Mouse (Mus musculus) myocyte (in vitro differentiated cells): ENCODE results near the gene Cdk5rap2.

Source experiments
- CEBPB ChIP-seq: IDR thresholded peaks from 2 replicates; pipeline ENCODE4 v1.6.1; 2011; ENCODE audit warnings: mild to moderate bottlenecking, moderate library complexity; ENCODE audit not compliant: poor library complexity, insufficient read depth, severe bottlenecking
- MAX ChIP-seq: IDR thresholded peaks from one replicate; pipeline ENCODE4 v1.6.1; 2011; ENCODE audit warnings: low read depth, mild to moderate bottlenecking, control low read depth
- POLR2A ChIP-seq: IDR thresholded peaks from one replicate; pipeline ENCODE4 v1.6.1; 2011; ENCODE audit warnings: low read depth, mild to moderate bottlenecking, control low read depth, moderate library complexity; ENCODE audit not compliant: insufficient read length
- POLR2AphosphoS2 ChIP-seq: IDR thresholded peaks from one replicate; pipeline ENCODE4 v1.6.1; 2011; ENCODE audit warnings: low read depth, control low read depth; ENCODE audit not compliant: insufficient read length
- SRF ChIP-seq: IDR thresholded peaks from one replicate; pipeline ENCODE4 v1.6.1; 2011; ENCODE audit warnings: low read depth; ENCODE audit not compliant: control insufficient read depth, insufficient read length
- TCF12 ChIP-seq: IDR thresholded peaks from one replicate; pipeline ENCODE4 v1.6.1; 2011; ENCODE audit warnings: mild to moderate bottlenecking, control low read depth; ENCODE audit not compliant: poor library complexity, insufficient read depth, severe bottlenecking

- TF ChIP-seq TCF12, result no peak
- no peak for TF ChIP-seq POLR2A
- TF ChIP-seq SRF, result no peak
- no peak for TF ChIP-seq CEBPB
- no peak for TF ChIP-seq POLR2AphosphoS2
- TF ChIP-seq MAX, result no peak
Measured at GRCm38 (mm10) chr4:70332981-70333380, 77.3 kb downstream of the Cdk5rap2 start.
